Mouse (Mus musculus) CD8-positive naive resting alpha-beta T cell, adult 2 months (primary cell): ENCODE results near the gene Smco4.
"Not testable (repeated sequence)": the region's sequence is repeated elsewhere in the genome, so short reads cannot be mapped to it uniquely, and the experiment has no call there.

Source experiments
- DNase-seq, 2 experiments: peaks; one replicate each; pipeline ENCODE4 v3.0.0; 2022; ENCODE audit warnings: low read depth in 2 of 2, low spot score in 2 of 2

Gene Smco4

DNA sequence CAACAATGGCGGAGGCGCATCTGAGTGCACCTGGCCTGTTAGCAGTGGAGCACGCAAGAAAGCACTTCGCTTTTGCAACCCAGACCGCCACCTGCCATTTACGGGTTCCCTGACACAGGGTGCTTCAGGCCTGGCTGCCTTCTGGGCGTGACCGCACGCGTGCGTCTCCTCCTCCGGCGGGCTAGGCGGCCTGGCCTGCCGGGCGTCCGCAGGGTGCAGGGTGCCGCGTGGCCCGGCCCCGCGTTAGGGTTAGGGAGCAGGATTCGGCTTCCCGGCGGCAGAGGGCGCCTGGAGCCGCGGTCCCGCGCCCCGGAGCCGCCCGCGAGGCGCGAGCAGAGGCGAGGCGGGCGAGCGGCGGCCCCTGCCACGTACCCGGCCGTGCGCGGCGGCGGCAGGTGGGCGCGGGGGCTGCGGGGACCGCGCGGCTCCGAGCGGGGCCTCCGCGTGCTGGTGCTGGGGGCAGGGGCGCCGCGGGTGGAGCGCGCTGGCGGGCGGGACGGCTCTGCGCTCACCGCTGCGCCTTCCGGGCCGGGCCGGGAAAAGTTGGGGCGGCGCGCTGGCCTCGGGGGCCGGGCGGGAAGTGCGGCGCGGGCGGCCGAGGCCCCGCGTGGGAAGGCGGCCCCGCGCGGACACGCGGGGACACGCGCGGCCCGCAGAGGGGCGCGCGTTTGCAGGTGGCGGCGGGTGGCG is at the start of gene Smco4:
Smco4 (plus strand) TSS at position 198 of the 690 bp plus-strand sequence.
- peak; percentile 41 to 51 for DNase-seq

DNA sequence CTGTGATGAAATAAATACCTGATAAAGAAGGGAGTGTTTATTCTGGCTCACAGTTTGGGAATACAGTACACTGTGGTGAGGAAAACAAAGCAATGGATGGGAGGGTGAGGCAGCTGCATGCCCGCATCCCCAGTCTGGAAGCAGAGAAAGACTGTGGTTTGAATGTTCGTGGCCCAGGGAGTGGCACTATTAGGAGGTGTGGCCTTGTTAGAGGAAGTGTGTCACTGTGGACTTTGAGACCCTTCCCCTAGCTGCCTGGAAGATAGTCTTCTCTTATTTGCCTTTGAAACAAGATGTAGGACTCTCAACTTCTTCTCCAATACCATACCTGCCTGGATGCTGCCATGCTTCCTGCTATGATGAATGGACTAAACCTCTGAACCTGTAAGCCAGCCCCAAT is 45.8 kb upstream of the Smco4 start:
- no peak for DNase-seq

DNA sequence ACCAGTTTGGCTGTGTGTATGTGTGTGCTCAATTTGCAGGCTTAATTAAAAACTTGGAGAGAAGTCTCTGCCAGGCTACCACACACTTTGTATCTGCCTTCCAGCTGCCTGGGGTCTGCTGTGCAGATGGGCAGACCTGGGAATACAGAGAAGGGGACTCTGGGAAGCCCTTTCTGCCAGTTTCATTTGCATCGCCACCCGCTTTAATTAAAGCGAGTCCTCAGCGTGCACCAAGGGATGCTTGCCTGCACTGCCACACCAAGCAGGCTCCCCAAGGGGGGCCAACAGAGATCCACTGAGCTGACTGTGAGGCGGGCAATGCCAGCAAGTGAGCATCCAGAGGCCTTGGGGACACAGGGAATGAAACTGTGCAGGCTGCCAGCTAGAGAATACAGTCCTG is 42.3 kb upstream of the Smco4 start:
- no peak for DNase-seq

DNA sequence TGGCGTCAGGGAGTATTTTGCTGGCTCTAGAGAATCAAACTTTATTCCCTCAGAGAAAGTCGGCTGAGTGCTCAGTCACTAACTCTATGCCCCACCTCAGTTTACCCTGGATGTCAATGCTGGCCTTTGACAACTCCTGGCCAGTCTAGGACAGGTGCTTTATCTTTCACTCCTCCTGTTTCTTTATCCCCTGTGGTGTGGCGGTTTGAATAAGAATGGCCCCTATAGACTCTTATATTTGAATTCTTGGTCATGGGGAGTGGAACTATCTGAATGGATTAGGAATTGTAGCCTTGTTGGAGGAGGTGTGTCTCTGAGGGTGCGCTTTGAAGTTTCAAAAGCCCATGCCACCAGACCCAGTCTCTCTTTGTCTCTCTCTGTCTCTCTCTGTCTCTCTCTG is 21.0 kb upstream of the Smco4 start:
- no peak for DNase-seq

DNA sequence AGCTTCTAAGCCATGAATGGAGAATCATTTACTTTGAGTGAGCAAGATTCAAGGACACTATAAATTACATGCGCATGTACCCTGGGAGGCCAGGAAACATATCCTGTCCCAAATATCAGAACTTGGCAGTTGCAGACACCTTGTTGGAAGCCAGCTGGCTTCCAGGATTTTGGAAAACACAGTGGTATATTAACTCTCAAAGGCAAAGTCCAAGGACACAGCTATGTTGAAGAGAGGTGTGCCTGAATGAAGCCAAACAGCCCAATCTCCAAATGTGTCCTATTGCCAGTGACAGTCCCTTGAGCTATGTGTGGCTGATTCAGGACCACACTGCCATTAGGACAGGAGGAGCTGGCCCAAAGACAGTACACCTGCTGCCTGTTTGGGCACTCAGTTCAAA is 20.0 kb upstream of the Smco4 start:
- DNase-seq: no peak

DNA sequence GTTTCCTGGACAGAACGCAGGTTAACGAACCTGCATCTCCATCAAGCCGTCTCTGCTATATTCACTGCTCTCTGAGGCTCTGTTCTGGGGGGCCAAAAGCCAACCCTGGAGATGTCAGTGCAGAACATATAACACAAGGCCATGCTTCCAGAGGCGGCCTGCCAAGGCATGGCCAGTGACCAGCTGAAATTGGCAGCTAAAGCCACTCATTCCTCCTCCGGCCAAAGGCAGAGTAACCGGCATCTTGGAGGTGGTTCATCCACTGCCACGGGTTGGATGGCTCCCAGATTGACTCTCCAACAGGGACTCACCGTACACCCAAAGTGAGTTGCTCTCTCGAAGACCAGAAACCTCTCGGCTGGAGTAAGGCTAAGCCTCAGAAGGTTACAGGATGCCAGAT is 15.7 kb upstream of the Smco4 start:
- no peak for DNase-seq

DNA sequence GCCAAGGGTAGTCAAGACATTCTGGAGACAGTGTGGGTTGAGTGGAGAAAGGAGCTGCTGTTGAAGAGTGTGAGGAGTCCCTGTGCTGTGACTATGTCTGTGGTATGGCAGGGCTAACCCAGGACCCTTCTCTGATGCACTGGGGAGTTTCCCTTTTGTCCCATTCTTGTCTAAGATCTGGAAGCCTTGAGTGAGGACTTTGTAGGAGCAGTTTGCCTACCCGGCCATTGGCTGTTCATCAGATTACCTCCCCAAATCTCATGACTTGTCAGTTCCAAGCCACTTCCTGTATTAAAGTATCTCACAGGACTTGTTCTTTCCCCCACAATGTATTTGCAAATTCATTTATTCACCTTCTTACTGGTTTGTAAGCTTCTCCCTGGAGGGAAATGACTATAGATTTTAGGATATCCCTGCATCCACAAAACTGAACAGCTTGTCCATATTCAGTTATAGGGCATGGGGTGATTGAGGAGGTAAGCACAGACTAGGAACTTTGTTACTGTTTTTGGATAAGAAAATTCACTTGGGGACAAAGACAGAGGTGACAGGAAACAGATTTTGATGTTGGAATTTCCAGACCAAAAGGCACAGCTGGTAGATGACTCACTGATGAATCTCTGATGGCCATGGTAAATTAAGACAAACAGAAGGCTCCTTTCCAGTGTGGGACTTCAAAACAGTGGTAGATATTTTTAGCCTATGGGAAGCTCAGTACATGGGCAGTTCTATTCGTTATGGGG is 5.4 kb upstream of the Smco4 start:
- no peak for DNase-seq

DNA sequence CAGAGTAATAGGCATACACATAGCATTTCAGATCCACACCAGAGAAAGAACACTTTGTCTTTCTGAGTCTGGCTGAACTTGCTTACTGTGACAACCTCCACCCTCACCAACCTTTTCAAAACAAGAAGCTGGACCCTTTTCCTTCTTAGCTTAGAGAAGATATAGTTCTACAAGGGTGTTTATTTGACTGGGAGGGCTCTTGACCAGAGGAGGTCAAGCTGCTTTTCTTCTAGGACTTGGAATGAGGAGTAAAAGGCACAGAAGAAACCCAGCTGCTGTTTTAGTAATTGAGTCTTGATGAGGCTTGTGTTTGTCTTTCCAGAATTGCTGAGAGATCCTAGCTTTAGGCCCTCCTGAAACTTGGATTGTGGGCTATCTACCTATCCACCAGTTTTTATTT is 3.9 kb upstream of the Smco4 start:
- no peak for DNase-seq

DNA sequence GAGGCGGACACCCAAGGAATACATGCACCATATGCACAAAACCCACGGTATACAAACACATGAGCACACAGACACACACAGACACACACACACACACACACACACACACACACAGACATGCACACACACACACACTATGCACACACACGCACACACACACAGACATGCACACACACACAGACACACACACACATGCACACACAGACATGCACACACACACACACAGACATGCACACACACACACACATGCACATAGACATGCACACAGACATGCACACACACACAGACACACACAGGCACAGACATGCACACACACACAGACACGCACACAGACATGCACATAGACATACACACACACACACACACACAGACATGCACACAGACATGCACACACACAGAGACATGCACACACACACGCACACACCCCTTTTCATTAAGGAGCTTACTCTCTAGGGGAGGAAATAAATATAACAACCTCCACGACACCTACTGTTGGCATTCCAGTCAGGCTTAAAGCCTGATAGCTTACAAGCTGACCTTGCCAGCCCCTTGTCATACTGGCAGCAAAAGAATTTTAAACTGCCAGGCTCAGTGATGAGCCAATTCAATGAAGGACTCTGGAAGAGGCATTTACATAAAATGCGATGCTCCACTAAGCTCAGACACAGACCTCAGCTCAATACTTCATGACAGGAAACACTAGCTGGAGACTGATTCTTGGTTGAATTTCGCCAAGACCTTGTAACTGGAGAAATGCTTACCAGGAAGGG is 2.7 kb upstream of the Smco4 start:
- no peak for DNase-seq

DNA sequence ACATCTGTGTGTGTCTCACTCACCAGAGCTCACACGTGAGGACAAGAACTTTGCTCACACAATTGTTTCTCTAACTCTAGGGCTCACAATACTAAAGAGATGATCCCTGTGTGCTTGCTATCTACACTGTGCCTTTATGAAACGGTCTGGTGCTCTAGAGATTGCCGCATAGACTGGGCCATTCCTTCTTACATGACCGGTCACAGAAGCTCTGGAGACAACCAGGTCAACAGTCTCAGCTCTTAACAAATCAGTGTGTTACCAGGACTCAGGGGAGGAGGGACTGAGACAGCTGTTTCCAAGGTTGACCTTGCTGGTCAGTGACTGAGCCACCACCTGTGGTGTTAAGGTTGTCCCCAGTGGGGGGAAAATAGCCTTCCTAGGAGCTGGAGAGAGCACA is 1.5 kb upstream of the Smco4 start:
- no peak for DNase-seq

DNA sequence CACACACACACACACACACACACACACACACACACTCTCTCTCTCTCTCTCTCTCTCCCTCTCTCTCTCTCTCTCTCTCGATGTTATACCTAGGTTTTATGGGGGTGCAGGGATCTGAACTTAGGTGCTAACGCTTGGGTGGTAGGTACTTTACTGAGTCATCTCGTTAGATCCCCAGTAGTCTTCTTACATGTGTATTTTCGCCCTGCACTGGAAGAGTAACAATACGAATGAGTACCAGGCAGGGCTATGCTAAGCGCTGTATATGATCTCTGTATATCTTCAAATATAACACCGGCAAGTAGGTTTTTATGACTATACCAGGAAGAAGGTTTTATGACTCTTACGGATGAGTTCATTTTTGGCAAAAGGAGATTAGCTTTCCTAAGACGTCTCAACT is 831 bp upstream of the Smco4 start:
- DNase-seq: no peak

DNA sequence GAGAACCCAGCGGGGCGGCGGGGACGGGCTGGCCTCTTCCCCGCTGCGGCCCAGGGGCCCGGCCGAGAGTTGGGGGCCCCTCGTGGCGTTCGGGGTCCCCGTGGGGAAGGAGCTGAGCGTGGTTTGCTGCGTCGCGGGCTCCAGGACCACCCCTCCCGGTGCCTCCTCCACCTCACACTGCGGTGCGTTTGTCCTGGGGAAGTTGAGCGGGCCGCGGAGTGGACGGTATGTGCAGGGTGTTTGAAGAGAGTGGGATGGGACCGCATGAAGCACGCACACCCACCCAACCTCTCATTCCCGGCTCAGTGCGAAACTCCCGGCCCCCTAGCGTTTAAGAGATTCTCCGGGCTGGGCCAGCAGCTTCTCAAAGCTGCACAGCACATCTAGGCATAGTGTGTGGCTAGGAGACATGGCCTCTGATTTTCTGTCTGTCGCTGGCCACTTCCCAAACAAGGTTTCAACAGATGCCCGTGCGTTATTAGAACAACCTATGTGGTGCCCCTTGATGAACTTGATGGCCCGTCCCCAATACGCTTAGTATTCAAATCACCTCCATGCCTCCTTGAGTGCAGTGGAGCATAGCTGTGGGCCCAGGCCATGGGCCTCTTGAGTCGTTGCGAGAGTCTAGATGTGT is 810 bp downstream of the Smco4 start:
- DNase-seq: peak; percentile 30

DNA sequence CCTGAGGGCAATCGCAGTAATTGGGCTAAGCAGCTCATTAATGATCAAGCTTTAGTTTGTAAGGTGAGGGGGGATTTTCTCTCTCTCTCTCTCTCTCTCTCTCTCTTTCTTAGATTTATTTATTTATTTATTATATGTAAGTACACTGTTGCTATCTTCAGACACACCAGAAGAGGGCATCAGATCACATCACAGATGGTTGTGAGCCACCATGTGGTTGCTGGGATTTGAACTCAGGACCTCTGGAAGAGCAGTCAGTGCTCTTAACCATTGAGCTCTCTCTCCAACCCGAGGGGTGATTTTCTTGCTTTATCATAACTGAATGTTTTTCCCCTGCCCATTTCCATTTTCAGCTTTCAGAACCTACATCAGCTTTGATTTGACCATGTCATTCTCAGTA is 2.0 kb downstream of the Smco4 start:
- DNase-seq: not testable (repeated sequence)

DNA sequence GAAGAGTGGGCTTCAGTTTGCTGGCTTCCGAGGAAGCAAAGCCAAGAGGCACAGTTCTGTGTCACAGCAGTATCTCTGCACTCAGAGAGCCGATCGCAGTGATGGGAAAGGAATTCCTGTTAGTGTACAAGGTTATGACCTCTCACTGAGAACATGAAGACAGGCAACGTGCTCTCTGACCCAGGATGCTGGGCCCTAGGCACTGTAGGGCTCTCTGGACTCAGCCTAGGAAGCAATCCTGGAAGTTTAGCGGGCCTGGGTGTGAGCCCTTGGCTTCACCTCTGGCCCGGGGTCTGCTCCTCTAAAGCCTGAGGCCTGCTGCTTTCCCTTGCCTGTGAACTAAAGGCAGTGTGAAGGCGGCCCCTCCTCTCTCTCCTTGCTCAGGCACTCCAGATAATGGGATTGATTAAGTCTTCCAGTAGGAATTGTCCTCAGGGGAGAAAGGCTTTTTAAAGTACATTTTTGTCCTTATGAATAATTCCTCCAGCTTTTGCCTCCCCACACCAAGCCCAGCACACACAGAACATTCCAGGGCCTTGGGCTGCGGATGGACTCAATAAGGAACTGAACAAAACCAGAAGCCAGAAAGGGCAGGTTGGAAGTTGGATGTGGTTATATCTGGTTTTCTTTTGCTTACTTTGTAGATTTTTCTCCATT is 2.8 kb downstream of the Smco4 start:
- no peak for DNase-seq

DNA sequence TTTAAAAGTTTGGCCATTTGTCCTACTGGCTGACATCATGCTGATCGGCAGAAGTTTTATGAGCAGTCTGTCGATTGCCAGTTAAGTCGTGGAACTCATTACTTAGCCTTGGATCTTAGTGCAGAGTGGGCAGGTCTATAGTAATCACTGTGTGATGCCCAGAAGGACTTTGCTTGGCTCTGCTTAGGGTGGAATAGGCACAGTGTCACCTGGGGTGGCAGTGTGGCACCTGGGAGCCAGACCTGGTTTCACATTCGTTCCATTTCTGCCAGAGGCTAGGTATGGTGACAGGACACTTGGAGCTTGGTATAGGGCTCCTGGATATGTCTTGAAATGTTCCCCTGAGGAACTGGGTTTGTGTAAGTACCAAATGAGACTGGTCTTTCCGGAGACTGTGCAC is 6.8 kb downstream of the Smco4 start:
- DNase-seq: no peak

DNA sequence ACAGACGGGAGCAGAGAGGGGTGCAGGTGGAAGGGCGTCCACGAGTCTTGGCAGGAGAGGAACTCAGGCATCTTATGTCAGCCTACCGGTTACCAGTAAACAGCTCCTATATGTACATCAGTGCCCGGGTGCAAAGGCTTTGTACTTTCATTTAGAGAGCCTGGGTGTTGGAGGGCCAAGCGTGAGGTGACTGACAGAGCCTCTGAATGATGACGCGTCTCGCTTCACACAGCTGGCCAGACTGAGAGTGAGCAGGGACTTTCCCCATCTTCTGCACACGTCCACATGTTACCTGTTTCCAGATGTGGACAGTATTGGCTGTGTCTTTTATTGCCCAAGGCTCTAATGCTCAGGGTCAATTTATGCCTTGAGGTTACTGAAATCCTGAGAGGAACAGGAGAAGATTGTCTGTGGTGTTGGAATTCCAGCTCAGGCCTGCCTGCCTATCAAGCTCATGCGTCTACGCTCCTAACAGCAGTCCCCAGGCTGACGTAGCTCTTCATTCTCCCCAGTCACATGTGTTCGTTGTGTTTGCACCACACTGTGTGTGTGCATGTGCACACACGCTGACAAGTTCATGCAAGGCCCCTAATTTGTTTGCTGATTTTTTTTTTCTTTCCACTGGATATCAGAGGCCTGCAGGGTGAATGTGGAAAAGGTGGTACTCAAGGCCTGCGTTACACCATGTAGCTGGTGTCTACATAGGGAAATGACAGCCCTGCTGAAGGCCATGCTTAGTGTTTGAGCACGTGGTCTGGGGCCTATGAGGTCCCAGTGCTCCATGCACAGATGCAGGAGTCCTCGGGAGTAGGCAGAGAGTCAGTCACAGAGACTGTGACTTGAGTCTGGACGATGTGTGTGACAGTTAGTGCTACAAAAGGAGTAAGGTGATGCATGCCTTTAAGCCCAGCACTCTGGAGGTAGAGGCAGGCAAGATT is 8.4 kb downstream of the Smco4 start:
- DNase-seq: no peak

DNA sequence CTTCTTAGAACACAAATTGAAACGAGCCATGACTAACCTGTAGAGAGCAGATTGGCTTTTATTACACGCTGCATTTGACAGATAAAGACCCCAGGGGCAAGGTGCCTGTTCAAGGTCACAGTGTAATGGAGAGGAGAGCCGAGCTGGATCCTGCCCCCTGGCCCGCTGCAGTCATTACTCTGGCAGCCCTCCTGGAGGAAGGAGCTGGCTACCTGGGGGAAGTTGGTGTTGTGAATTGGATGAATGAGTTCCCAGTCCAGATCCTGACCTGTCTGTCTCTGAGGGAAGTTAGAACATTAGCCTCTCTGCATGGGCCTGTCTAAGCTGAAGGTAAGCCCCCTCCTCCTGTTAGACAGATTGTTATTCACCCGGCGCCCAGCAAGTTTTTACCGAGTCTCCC is 9.2 kb downstream of the Smco4 start:
- DNase-seq: no peak

DNA sequence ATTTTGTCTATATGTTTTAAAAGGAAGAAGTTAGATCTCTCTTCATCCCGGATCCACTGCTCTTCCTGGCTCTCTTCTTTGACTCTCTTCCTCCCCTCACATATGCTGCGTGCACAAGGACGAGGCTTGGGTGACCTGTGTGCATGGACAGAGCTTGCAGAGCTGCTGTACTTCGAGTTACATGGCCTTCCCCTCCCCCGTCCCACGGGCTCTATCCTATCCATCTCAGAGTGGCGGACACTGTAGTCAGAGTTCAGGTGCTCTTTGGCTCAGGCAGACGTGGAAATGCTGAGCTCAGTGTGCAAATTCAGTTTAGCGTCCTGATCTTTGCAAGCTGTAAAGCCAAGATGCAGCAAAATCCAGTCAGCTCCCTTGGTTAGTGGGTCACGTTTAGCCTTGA is 10.1 kb downstream of the Smco4 start:
- no peak for DNase-seq

DNA sequence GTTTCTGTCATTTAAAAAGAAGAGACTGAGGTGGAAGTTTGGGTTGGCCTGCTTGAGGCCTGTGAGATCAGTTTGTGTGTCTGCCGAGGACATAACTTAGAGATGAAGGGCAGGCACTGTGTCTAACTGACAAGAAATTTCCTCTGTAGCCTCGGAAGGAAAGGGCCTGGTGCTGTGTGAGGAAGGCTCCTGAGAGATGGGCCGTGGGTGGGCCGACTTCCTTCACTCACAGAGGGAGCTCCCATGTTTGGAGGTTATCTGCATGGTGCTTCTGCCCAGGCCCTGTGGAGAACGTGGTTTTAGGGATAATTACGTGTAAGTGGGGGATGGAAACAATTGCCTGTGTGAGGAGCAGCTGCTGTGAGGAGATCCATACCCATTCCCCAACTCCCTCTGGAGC is 10.6 kb downstream of the Smco4 start:
- no peak for DNase-seq

DNA sequence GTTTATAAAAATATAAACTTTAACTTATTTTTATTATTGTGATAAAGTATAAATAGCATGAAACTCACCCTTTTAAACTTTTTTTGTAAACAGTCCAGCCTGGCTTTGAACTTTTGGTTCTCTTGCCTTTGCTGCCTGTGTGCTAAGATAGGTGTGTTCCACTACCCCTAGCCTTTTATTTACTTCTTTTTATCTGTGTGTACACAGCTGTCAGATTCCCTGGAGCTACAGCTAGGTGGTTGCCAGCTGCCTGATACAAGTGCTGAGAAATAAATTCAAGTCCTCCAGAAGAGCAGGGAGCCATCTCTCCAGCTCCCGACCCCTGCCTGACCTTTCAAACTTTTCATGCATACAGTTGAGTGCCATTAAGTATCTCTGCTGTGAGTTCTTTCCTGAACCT is 12.1 kb downstream of the Smco4 start:
- no peak for DNase-seq
